Mouse (Mus musculus): ENCODE measurements around the gene S1pr1.

DNA sequence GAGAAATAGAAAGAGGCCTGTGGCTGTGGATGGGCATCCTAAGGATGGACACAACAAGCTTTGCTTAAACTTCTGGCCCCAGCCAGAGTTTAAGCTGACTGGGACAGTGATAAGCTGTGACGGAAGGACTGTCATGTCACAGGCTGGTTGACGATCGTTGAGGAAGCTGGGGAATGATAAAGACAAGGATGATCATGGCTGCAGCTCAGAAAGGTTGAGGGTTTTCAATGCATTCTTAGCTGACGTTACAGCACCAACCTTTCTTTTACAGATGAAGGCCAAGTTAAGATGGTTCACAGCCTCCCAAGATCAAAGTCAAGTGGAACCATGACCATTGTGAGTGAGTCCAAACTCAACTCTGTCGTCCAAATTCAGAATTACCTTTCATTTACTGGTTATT is 40.2 kb downstream of the S1pr1 start:
- TF ChIP-seq EP300 (IDR thresholded peaks at IDR 0.05; ENCODE audit: low read depth): no peak
- TF ChIP-seq CTCF (IDR thresholded peaks at IDR 0.05; ENCODE audit: low read depth): no peak
